Mouse (Mus musculus): ENCODE results near the gene Orm1.

The Orm1 gene

DNA sequence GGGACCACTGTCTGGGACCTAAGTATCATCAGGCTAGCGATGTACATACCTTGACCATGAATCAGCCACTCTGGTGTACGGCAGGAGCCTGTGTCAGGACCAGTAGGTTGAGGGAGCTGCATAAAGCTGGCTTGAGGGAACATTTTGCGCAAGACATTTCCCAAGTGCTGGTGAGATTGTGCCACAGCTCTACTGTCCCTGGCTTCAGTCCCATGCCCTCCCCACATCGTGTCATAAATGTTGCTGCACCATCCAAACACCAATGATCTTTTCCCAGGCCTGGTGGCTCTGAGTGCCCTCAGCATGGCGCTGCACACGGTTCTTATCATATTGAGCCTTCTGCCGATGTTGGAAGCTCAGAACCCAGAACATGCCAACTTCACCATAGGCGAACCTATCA is at the start of gene Orm1:
Gene Orm1, plus strand, starts transcription at position 266 of the 400 bp plus-strand sequence.
- DNase-seq, result peak; percentile 49 to 76

DNA sequence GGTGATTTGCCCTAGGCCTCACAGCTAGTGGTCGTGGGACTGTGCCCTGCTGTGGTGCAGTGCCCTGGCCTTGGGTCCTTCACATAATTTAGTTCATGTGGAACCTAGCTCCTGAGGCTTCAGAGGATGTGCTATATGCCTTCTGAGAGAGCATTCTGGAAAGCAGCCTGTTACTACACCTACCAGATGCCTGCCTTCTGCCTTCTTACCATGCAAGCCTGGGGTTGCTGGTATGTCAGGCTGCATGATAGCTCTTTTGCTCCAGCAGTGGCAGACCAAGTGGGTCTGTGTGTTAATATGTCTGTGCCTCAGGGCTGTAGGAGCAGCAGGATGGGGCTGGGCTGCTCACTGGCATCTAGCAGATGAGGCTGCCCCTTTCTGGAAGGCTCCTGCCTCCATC is 48.7 kb upstream of the Orm1 start:
- DNase-seq, result no peak

DNA sequence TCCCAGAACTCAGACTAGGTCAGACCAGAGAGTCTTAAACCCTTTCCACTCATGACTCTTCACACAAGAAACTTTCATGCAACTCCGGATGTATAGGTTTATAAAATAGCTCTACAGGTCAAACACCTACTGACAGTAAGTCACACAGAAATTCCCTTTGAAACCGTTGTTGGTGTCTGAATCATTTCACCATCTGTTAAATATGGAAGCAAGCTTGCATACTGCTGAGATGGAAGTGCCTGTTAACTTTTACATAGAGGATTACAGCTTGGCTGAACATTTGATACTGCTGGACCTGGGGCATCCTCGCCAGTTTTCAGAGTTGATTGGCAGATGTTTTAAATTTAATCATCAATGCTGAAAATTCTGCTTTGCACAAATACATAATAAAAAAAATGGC is 48.1 kb upstream of the Orm1 start:
- DNase-seq, result no peak

DNA sequence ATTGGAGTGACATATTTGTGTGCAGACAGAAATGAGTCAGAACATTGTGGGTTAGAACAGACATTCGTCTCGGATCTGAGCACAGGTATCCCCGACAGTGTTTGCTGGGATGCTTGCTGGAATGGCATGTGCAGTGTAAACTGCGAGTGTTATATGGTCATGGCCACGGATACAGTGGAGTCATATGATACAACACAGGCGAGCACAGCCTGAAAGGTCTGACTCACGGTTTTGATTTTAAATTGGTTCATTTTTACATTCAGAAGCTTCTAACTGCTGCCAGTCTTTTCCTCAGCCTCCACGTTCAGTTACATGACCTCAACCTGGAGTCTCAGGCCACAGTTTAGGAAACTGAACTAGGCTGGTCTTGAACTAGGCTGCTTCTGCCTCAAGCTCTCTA is 47.5 kb upstream of the Orm1 start:
- DNase-seq, result no peak

DNA sequence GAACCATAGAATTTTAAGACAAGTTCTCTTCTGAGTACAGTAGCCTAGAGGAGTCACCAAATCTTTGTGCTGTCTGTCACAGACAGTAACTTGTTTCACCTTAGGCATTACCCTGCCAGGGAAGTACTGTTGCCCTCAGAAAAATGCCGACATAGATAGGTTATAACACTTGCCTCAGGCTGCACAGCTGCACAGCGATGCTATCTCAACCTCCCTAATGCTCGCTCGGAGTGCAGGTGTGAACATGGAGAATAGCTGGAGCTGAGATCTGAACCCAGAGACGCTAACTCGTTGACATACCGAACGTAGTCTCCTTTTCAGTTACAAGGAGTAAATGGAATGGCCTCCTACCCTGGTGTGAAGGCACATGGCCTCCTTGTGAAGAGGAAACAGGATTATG is 46.2 kb upstream of the Orm1 start:
- DNase-seq, result no peak

DNA sequence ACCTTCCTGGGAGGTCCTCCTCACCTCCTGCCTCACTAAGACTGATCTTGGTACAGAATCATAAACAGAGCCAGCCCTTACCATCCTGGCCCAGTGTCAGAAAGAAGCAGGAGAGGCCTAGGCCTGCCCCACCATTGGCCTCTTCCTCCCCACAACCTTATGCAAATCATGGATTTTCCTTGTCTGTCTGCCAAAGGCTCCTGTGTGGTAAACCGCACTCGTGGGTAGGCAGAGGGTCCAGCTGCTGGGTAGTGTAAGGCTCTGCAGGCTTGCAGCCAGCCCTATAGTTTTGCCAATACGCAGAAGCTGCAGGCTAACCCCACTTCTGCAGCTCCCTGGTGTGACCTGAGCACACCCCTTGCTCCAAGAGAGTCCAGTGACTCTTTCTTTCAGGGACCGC is 41.7 kb upstream of the Orm1 start:
- no peak for DNase-seq

DNA sequence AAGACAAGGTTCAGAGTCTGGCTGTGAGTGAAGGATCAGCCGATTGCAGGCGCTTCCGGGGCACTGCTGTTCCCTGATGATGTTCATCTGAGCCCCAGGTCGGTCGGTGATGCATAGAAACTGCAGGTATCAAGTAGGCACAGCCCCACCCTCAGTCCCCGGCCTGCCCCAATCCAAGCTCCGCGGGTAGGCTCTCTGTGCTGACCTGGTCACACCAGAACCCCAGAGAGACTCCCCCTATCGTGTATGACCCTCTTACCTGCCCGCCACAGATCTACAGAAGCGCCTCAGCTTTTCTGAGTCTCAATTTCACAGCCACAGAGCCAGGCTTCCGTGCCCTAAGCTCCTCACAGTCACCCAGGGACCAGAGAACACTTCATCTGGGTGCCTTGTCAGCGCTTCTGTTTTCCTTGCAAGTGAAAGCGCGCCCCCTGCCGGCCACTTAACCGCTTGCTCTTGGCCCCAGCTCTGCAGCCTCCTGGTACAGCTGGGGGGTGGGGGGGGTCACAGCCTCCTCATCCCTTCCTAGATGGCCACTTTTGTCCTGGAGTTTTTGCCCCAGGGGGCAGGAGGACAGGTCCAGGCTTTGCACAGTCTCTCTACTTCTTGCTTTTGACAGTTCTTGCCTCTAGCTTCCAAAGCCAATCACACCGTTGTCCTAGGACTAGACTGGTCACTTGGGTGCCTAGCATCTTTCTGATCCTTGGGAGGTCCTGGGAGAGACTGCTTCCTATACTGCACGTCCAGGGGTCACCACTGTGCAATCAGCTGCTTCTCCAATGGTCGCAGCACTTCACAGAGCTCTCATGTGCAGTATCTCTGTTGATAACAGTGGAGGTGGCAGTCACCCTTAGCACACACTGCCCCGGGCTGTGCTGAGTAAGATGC is 36.9 kb upstream of the Orm1 start:
- DNase-seq, result peak; percentile 76 to 83

DNA sequence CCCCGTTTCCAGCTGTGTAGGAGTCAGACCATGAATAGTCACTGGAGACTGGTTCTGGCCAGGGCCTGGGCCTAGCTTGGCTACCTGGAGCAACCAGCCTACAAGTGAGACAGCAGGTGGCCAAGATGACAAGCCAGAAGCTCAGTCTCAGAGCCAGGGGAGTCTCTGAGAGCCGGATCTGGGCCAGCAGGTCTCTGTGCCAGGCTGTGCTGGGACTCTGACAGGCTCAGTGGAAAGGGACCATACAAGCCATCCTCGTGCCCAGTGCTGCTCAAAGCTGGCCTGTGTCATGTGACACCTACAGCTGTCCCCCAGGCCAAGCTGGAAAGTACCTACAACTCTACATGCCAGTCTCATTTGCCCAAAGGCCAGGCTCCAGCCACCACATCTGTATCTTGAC is 36.0 kb upstream of the Orm1 start:
- DNase-seq, result no peak

DNA sequence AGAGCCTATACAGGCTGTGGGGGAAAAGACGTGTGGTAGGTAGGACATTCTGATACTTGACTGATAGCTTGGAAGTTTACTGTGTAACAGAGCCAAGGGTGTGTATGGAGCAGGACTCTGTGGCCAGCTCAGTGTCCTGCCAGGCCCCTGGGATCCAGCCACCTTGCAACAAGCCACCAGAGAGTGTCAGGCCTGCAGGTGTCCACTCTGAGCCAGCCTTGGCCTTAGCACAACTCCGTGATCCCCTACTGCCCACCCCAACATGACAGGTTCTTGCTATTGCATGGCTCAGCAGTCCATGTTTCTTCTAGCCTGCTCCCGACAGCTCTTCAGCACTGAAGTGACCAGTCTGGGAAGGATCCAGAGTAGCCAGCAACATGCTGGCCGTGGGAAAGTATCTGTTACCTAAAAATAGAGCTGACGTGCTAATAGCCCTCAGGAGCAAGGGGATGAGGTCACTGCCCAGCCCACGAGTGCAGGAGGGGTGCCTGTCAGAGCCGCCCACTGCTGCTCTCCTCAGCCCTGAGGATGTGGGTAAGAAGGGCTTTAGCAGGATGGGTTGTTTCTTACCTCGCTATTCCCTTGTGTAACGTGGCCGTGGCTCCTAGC is 34.0 kb upstream of the Orm1 start:
- peak; percentile 28 to 47 for DNase-seq

DNA sequence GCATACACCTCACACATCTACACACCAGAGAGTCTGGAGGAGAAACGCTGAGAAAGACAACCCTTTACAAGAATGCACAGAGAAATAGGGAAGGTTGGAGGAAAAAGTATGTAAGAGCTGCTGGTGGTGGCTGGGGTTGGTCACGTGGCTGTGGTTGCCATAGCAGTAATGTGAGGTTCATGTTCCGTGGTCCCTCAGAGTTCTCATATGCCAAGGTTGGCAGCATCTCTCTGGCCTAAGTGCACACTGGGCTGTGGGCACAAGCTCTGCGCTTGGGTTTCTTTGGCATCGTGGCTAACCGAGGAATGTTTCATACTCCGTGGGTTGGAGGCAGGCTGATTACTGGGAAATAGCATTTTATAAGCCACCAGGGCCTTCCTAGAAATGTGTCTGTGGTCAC is 32.9 kb upstream of the Orm1 start:
- no peak for DNase-seq

DNA sequence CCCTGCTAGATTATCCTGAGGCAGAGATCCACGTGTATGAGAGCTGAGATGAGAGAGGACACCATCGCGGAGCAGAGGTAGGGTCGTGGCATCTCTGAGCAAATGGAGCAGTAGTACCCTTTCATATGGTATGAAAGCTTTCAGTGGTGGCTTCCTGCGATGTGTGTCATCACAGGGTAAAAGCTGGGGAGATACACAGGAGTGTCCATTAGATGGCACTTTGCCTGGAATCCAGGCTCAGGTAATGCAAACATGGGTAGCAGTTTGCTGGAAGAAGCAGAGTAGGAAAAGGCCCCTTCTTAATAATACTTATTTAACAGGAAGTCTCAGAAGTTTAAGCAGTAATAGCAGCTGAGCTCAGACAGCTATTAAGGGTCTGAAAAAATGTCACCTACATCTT is 30.3 kb upstream of the Orm1 start:
- no peak for DNase-seq

DNA sequence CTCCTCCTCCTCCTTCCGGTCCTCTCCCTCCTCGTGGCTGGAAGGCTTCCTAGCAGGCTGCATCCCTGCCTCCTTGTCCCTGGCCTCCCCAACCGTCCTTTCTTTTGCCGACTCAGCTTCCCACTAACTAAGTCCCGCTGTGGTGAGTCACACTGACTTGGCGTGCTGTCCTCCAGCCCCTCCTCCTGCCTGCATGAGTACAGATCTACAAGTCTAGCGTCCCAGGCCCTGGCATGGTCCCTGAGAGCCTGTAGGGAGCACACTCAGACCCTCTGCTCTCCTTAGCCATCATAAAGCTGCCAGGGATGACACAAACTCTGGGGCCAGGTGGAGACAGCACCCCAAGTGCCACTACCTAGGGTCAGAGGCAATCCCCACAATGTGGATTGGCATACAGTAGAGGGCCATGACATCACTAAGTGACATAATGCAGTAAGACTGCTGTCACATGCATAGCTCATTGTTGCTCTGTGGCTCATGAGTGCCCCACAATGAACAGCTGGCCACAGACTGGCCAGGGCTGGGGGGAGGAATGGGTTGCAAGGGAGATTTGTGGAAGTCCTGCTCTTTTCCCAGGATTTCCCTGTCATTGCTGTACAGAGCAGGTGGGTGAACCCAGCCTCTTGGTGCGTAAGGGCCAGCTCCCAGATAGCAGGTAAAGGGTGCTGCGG is 28.1 kb upstream of the Orm1 start:
- peak in 1 of 2 experiments; percentile 10 for DNase-seq

DNA sequence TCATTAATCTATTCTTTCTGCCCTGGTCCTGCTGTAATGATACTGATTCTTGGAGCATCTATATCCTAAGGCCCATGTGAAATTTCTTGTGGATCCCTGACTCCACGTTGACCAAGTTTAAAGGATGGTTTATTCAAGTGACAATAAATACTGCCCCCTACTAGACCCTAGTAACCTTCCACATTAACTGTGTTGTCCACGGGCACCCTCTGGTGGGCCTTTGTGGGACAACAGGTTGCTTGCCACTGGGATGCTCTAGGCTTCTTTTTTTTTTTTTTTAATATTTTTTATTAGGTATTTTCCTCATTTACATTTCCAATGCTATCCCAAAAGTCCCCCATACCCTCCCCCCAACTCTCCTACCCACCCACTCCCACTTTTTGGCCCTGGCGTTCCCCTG is 24.8 kb upstream of the Orm1 start:
- peak; percentile 28 to 40 for DNase-seq

DNA sequence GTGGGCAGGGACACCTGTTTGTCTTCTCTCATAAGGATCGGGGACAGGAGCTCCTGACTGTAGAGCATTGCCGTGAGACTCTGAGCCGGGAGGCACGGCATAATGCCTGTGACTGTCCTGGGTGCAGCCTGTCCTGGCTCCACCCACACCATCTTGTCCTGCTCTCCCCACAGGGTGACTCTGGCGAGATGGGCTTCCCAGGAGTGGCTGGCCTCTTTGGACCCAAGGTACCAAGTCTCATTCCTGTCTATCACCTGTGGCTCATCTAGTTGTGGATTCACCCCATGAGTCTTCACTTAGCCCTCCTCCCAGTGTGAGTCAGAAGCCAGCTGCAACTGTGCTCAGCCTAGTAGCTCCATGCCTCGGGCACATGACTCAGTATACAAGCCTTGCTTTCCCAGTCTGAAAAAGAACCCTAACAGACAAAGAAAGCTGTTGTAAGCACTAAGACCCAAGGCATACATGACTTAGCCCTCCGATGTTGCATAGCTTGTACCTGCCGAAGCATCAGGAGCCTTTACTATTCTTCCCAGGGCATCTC is 21.0 kb upstream of the Orm1 start:
- no peak for DNase-seq

DNA sequence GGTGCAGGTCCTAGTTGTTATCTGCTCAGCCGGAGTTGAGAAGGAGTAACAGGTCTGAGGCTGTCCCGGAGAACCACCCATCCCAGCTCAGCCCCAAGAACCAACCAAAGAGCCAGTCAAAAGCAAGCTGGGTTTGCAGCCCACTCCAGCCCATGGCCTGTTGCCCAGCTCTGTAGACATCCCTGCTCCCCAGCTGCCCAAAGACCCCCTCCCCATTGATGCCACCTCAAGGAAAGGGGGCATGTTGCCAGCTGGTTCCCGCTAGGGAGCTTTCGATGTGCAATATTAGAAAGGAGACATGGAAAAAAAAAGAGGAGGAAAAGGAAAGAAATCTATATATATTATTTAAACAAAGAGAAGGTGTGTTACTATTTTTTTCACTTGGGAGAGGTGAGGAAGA is 11.0 kb upstream of the Orm1 start:
- no peak for DNase-seq

DNA sequence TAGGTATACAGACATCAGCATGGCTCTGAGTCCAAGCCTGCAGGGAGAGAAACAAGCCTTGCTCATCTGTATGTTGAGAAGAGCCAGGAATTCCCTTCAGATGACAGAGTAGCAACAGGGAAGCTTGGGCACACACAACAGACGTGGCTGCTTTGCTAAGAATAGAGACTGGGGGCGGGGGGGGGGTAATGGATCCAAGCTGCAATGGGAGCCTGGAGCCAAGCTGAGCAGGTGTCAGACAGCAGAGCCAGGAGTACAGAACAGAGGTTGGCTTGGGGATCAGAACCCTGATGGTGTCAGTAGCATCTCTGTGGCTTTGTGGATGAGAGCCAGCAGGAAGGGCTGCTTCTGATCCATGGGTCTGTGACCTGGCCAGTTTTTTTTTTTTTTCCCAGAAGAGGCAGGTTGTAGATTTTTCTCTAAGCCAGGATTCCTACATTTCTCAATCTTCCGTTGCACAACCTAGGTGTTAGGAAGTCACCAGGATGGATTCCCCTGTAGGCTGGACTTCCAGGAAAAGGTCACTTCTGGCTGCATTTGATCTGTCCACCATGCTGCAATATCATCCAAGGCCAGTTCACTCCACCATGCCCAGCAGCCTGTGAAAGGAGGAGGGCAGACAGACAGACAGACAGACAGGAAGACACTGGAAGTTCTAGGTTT is 5.8 kb upstream of the Orm1 start:
- no peak for DNase-seq

DNA sequence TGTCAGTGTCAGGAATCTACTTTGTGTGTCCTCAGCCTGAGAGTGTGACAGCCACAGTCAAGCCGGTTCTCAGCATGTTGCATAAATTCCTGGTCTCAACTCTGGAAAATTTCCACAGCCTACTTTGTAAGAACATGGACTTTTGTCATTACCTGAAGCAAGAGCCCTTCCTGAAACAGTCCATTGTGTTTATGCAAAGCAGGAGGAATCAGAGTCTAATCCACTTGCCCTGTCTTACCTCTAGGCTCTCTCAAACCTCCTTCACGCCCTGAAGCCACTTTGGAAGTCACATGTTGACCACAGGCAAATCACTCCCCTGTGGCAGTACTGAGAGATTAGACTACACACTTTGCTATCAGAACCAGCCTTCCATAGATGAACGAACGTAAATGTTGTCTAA is 1.9 kb upstream of the Orm1 start:
- no peak for DNase-seq

DNA sequence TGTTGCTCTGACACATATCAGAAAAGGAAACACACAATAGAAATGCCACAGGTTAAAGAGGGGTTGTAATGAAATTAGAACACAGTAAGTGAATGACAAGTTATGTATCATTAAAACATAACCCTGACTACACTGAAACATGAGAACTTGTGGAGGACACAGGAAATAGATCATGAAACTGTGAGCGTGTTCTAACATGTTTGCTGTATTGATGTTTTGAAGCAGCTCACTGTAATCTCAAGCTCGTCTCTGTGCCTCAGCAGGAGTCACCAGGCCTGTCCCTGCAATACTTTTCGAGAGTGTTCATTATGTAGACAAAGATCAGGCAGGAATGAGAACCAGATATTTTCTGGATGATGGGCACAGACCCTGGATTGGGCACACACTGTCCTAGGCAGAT is 752 bp upstream of the Orm1 start:
- DNase-seq, result no peak

DNA sequence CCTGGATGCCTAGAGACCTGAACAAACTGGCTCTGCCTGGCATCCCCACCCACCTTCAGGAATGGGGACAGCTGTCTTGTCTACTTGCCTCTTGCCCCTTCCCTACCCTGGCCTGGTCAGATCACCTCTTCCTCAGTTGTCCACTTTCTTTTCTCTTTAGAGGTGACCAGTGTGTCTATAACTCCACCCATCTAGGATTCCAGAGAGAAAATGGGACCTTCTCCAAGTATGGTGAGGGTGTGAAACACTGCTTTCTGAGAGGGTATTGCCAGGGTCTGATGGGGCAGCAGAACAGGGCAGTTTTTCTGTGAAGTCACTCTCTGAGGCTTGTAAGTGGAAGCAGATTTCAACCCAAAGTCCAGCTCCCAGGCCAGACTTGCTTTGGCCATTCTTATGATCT is 901 bp downstream of the Orm1 start:
- DNase-seq, result no peak

DNA sequence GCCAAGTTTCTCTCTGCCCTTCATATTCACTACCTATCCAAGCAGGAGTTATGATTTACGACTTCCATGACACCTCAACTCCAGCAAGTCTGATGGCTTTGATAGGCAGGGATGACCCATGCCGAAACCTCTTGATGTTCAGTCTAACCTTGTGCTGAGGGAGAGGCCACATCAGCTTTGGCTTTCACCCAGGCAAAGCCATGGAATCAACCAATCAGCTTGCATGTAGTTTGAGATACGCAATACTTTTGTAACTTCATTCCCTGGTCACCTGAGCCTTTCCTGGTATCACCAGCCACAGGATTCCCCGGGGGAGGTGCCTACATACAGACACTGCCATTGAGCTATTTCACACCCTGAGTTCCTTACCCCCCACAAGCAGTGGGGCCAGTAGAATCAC is 2.3 kb downstream of the Orm1 start:
- DNase-seq, result no peak

DNA sequence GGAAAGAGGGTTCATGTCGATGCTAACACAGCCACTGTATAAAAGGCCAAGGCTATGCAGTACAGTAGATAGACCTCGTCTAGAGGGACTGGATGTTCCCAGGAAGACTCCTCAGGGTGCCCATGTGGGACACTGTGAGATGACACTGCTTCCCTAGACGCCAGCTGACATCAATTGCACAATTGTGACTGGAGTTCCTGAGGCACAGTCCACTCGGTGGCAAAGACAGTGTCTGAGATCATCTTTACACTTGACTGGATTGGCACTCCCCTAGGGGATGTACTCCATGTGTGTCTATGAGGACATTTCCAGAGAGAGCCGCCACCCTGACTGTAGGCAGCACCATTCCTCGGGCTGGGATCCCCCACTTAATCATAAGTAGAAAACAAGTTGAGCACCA is 4.2 kb downstream of the Orm1 start:
- no peak for DNase-seq

DNA sequence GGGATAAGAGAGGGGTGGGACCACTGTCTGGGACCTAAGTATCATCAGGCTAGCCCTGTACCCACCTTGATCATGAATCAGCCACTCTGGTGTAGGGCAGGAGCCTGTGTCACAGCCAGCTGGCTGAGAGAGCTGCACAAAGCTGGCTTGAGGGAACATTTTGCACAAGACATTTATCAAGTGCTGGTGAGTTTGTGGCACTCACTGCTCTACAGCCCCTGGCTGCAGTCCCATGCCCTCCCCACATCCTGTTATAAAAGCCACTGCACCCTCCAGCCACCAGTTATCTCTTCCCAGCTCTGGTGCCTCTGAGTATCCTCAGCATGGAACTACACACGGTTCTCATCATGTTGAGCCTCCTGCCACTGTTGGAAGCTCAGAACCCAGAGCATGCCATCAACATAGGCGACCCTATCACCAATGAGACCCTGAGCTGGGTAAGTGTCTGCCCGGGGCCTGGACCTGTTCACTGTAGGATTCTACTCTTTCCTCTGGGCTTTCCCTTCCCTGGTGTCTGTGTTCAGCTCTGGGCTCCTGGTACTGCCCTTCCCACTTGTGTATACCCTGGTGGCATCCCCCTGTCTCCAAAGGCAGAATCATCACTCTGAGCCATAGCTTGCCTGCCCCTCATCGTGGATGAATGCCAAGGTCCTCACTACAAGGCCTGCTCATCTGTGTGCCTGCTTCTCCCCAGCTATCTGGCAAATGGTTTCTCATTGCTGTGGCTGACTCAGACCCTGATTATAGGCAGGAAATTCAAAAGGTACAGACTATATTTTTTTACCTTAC is 11.7 kb downstream of the Orm1 start, which contains the start of gene Orm3:
Gene Orm3, plus strand, starts transcription at position 286 of the 789 bp plus-strand sequence.
- peak in 1 of 2 experiments; percentile 29 for DNase-seq

All from lung, adult 18-20 months (tissue).